Mouse (Mus musculus) G1E-ER4 (cell line): ENCODE data around the gene F10. TPM values are rescaled to one million over a fixed set of nuclear protein-coding genes. Genes with fewer than 3 reads are reported as not detected.

Experiments used
- GATA1 ChIP-seq: IDR thresholded peaks from one replicate; pipeline ENCODE4 v1.8.0; 2012; ENCODE audit warnings: low read length, inconsistent platforms
- polyA plus RNA-seq: library from polyadenylated mRNA; stranded (reverse); fragments of >175 nt; gene quantifications from 2 replicates; pipeline ENCODE4 v1.2.3, GENCODE M21; 2012

F10 gene
- polyA plus RNA-seq, 1 experiment, result not detected

DNA sequence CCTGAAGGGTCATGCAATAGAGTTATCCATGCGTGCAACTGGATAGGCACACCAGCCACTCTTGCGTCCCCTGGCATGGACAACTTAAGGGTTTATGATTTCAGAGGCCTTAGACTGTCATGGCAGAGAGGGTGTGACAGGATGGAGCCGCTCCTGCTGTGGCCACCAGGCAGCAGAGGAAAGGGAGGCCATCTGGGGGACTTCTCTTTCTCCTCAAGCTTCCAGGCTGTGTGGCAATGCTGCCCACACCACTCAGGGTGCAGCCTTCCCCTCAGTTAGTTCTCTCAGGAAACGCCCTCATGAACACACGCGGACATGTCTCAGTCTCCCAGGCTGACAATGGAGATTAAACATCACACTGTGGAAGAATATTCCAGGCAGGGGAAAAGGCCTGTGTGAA is 1.9 kb downstream of the F10 start:
- TF ChIP-seq GATA1, result no peak

DNA sequence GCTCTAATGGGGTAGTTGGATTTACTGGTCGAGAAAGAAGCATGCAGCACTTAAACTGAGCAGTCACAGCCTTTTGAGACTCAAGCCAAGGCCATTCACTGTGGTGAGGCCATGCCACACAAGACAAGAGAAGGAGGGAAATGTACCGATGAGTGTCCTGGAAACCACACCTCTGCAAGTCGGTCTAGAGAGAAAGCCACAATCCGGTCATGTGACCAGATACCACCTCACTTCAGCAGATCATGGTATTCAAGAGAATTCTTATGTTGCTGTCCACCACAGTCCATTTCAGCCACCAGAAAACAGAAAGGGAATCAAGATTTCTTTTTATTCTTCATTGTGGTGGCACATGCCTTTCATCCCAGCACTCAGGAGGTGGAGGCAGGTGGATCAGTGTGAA is 4.4 kb downstream of the F10 start:
- no peak for TF ChIP-seq GATA1

DNA sequence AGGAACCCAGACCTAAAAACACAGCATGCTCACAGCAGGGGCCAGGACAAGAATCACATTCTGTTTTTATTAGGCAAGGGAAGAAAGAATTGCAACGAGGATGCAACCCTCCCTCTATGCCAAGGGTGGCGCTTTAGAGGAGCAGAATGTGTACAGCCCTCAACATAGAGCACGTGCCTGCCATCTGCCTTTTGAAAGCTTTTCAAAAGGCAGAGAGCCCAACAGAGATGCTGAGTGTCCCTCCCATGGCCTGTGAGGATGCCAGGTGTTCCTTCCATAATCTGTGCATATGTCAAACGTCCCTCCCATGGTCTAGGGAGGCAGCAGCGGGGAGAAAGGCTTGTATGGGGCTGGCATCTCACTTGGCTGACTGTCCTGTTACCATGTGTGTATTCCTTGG is 10.5 kb downstream of the F10 start:
- no peak for TF ChIP-seq GATA1

DNA sequence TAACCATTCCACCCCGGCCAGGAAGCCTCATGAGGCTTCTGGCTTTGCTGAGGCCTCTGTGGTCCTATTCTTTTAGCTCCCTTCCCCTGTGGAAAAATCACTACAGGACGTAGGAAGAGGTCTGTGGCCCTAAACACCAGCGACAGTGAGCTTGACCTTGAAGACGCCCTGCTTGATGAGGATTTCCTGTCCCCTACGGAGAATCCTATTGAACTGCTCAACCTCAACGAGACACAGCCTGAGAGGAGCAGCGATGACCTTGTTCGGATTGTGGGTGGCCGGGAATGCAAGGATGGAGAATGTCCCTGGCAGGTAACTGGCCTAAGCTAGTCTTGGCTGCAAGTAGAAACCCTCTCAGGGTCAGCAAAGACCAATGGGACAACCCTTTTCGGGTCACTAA is 13.4 kb downstream of the F10 start:
- TF ChIP-seq GATA1, result no peak

DNA sequence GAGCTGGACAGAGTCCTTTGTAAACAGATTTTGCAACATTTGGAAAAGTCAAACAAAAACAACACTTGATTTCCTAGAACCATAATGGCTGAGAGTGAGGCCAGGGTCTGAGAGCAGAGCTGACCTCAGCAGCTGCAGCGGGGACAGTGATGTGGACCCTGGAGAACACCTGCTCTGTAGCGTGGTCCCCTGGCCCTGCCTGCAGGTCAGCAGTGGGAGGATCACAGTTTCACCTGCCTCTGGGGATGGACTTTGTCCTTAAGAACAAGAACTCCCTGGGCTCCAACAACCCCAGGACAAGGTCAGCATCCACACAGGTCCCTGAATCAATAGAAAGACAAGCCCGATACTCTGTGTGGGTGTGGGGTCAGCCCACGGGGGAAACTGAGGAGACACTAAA is 20.2 kb downstream of the F10 start:
- TF ChIP-seq GATA1, result no peak

GRCm38 (mm10) chr8:13060441-13061150 is 23.5 kb downstream of the F10 start, which contains the start of gene Proz:
TSS of gene Proz (plus strand) at chr8:13060914.
- TF ChIP-seq GATA1, result no peak

- TF ChIP-seq GATA1, result no peak
Measured at GRCm38 (mm10) chr8:13063112-13063511, 26.0 kb downstream of the F10 start.

DNA sequence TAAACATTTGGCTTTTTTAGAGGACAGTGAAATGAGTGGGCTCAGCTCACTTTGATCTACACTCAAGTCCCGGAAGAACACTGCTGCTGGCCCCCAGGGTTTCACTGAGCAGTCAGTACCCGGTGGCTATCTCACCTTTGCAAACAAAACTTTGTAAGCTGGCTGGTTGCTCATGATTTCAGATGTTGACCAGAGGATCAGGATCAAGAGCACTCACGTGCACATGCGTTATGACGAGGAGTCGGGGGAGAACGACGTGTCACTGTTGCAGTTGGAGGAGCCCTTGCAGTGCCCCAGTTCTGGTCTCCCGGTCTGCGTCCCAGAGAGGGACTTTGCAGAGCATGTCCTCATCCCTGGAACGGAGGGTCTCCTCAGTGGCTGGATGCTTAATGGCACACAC is 36.1 kb downstream of the F10 start:
- no peak for TF ChIP-seq GATA1

- no peak for TF ChIP-seq GATA1
Measured at GRCm38 (mm10) chr8:13075044-13075443, 37.9 kb downstream of the F10 start.

DNA sequence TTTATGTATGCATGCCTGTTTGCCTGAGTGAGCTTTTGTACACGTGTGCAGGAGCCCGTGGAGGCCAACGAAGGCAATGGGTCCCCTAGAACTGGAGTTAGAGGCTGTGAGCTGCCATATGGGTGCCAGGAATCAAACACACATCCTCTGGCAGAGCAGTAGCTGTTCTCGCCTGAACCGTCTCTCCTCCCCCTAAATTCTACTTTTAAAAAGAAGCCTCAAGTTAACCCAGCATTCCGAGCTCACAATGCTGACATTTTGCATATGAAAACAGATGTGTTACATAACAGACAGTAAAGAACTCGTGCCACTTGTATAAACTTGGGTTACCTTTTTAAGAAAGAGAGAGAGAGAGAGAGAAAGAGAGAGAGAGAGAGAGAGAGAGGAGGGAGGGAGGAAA is 40.4 kb downstream of the F10 start:
- no peak for TF ChIP-seq GATA1

GRCm38 (mm10) chr8:13104691-13105086 is 67.6 kb downstream of the F10 start:
- no peak for TF ChIP-seq GATA1

GRCm38 (mm10) chr8:13105087-13105881 is 68.2 kb downstream of the F10 start, which contains the start of the genes Pcid2 and Cul4a:
TSS of gene Pcid2 (minus strand) at chr8:13105459.
TSS of gene Cul4a (plus strand) at chr8:13105621.
- TF ChIP-seq GATA1, result no peak

DNA sequence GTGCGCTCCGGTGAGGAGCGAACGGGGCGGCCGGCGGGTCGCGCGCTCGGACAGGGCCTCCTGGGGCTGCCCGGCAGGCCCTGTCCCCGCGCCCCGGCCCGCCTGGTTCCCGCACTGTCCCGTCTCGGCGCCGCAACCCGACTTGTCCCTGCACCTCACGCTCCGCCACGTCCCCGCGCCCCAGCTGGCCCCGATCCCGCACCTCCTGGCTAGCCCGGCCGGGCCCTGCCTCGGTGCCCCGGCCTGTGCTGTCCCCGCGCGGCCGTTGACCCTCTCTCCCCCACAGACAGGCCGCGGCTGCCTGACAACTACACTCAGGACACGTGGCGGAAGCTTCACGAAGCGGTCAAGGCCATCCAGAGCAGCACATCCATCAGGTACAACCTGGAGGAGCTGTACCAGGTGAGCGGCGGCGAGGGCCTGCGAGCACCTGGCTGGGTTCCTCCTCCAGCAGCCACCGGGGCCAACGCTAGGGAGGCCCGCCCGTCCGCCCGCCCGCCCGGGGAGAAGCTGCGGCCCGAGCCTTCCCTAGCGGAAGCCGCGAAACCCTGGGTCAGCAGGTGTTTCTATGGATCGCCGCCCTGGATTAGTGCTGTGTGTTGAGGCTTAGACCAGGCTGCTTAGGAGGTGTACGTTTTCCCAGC is 68.9 kb downstream of the F10 start:
- no peak for TF ChIP-seq GATA1

Other genes starting within 250 kb of the F10 start
- not detected in 2 replicates for gene Mcf2l, start 163.5 kb upstream of the F10 start, polyA plus RNA-seq
- not detected in 2 replicates for gene F7, start 11.3 kb upstream of the F10 start, polyA plus RNA-seq
- not detected in 2 replicates for gene Proz, start 23.6 kb downstream of the F10 start, polyA plus RNA-seq
- 6.1 and 13.2 TPM in 2 replicates for gene Pcid2, start 68.2 kb downstream of the F10 start, polyA plus RNA-seq
- gene Cul4a, start 68.3 kb downstream of the F10 start, polyA plus RNA-seq, result 60.9 and 97.4 TPM in 2 replicates
- gene Lamp1, start 121.9 kb downstream of the F10 start, polyA plus RNA-seq, result 153 and 221 TPM in 2 replicates
- gene Grtp1, start 163.3 kb downstream of the F10 start, polyA plus RNA-seq, result 13.3 and 13.6 TPM in 2 replicates
- 0.03 TPM in 1 of 2 replicates, not detected in the other for gene Adprhl1, start 216.9 kb downstream of the F10 start, polyA plus RNA-seq